In the genomic region with DNA sequence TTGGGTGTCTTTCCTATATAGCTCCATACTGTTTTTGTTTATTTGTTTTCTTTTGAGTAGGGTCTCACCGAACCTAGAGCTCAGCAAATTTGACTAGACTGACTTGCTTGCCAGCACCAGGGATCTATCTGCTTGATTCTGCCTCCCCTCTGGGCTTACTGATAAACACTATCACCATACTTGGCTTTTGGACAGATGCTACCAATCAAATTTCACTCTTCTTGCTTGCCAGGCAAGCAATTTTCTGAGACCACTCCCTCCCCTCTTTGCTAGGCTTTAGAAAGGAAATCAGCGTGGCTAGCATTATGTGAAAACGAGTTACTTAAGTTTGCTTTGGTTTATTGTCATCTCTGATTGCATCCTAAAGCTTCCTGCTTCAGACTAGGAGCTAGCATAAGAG, we compare ENCODE assay signal across 28 mouse cellular contexts.
DNase-seq lines count a peak whose midpoint lies in the region; ATAC-seq and TF ChIP-seq lines count a peak whose summit lies in the region.
"Had no signal": no experiment of that assay in that cellular context is flagged by ENCODE, and none has a peak within 500 bp of the region (broad histone marks: within the 10 kb centered on the region; RNA-seq: fewer than 3 reads in every experiment).

No protein-coding gene starts in this region.

- H3K36me3 ChIP-seq in lung, embryonic 14.5 days (ENCODE audit: insufficient read depth): no peaks in the 10 kb centered on the region
- H3K36me3 ChIP-seq in lung, embryonic 16.5 days (ENCODE audit: control insufficient read depth, insufficient read depth, low read length): no peaks in the 10 kb centered on the region
- H3K36me3 ChIP-seq in lung, postnatal 0 days (ENCODE audit: insufficient read depth, low read length): no peaks in the 10 kb centered on the region
- no peaks in the 10 kb centered on the region for H3K36me3 ChIP-seq in G1E (replicated peaks)
- H3K36me3 ChIP-seq in midbrain, embryonic 13.5 days: no peaks in the 10 kb centered on the region
- H3K36me3 ChIP-seq: embryonic facial prominence, embryonic 13.5 days; embryonic facial prominence, embryonic 15.5 days; forebrain, embryonic 10.5 days; forebrain, embryonic 12.5 days had no signal

- H3K9me3 ChIP-seq in lung, embryonic 14.5 days (ENCODE audit: low read depth, low read length): no peaks in the 10 kb centered on the region
- no peaks in the 10 kb centered on the region for H3K9me3 ChIP-seq in lung, embryonic 16.5 days (ENCODE audit: control insufficient read depth, low read length)
- no peaks in the 10 kb centered on the region for H3K9me3 ChIP-seq in lung, postnatal 0 days (ENCODE audit: low read length)
- no peaks in the 10 kb centered on the region for H3K9me3 ChIP-seq in G1E (replicated peaks)
- H3K9me3 ChIP-seq in midbrain, embryonic 13.5 days: no peaks in the 10 kb centered on the region
- H3K9me3 ChIP-seq: embryonic facial prominence, embryonic 13.5 days; embryonic facial prominence, embryonic 15.5 days; forebrain, embryonic 10.5 days; forebrain, embryonic 12.5 days had no signal

- no peak for ATAC-seq in lung, embryonic 14.5 days (ENCODE audit: insufficient read depth)
- no peak for ATAC-seq in lung, embryonic 16.5 days (ENCODE audit: low read depth)
- no peak for ATAC-seq in lung, postnatal 0 days
- ATAC-seq in G1E (ENCODE audit: extremely low read depth, insufficient number of reproducible peaks, low FRiP score, poor library complexity, severe bottlenecking): peak; percentile 64
- peak; percentile 61 for ATAC-seq in megakaryocyte-erythroid progenitor cell, adult 5-6 weeks (replicated peaks; ENCODE audit: low FRiP score, low TSS enrichment, poor library complexity, severe bottlenecking)
- ATAC-seq in frontal cortex, adult (ENCODE audit: low TSS enrichment): no peak
- no peak for ATAC-seq in midbrain, embryonic 13.5 days
- ATAC-seq: CD4-positive, CD25-positive, alpha-beta regulatory T cell, adult 4 months; forebrain, embryonic 14.5 days; forebrain, embryonic 16.5 days had no signal

- 41% methylated on average over 3 of the region's 3 CpGs for WGBS in lung, embryonic 14.5 days
- WGBS in lung, embryonic 16.5 days: 36% methylated on average over 3 of the region's 3 CpGs
- WGBS in lung, postnatal 0 days: 28% methylated on average over 3 of the region's 3 CpGs
- 70% methylated on average over 3 of the region's 3 CpGs for WGBS in midbrain, embryonic 13.5 days

- peaks cover 2% of the 10 kb centered on the region; the same call in 1 of the 2 replicates for H3K4me1 ChIP-seq in lung, embryonic 14.5 days (ENCODE audit: insufficient read depth)
- peaks cover 5% of the 10 kb centered on the region for H3K4me1 ChIP-seq in lung, embryonic 16.5 days (replicated peaks; ENCODE audit: control insufficient read depth, insufficient read depth, low read length)
- no peaks in the 10 kb centered on the region for H3K4me1 ChIP-seq in lung, postnatal 0 days (ENCODE audit: insufficient read depth, low read depth, low read length)
- H3K4me1 ChIP-seq in G1E (ENCODE audit: insufficient read depth, low read depth, low read length): peaks cover 6% of the 10 kb centered on the region
- peaks cover 14% of the 10 kb centered on the region for H3K4me1 ChIP-seq in midbrain, embryonic 13.5 days (replicated peaks)

- H3K4me3 ChIP-seq in lung, embryonic 14.5 days (ENCODE audit: low read depth, low read length): no peak overlapping the region
- no peak overlapping the region for H3K4me3 ChIP-seq in lung, embryonic 16.5 days (ENCODE audit: low read length)
- no peak overlapping the region for H3K4me3 ChIP-seq in lung, postnatal 0 days (ENCODE audit: low read depth, low read length)
- H3K4me3 ChIP-seq in G1E (ENCODE audit: low read depth, low read length): no peak overlapping the region
- no peak overlapping the region for H3K4me3 ChIP-seq in midbrain, embryonic 13.5 days (replicated peaks)
- H3K4me3 ChIP-seq: embryonic facial prominence, embryonic 13.5 days; embryonic facial prominence, embryonic 15.5 days; erythroblast, embryonic 14.5 days; forebrain, embryonic 10.5 days; forebrain, embryonic 12.5 days had no signal

- TF ChIP-seq EP300 in lung, postnatal 0 days (IDR thresholded peaks at IDR 0.05): no peak

- peak overlapping the region; percentile 21; the same call in 1 of the 2 replicates for H3K27ac ChIP-seq in lung, embryonic 14.5 days (ENCODE audit: low read depth)
- H3K27ac ChIP-seq in lung, embryonic 16.5 days (ENCODE audit: low read length): peak overlapping the region; percentile 41
- H3K27ac ChIP-seq in lung, postnatal 0 days (ENCODE audit: low read length): no peak overlapping the region
- no peak overlapping the region for H3K27ac ChIP-seq in midbrain, embryonic 13.5 days
- H3K27ac ChIP-seq: embryonic facial prominence, embryonic 13.5 days; embryonic facial prominence, embryonic 15.5 days; forebrain, embryonic 10.5 days; forebrain, embryonic 12.5 days had no signal

- no peak overlapping the region for H3K9ac ChIP-seq in lung, embryonic 14.5 days
- H3K9ac ChIP-seq in lung, embryonic 16.5 days (ENCODE audit: low read length): no peak overlapping the region
- H3K9ac ChIP-seq in lung, postnatal 0 days (replicated peaks; ENCODE audit: low read depth): no peak overlapping the region
- H3K9ac ChIP-seq in midbrain, embryonic 13.5 days (replicated peaks): no peak overlapping the region
- H3K9ac ChIP-seq: embryonic facial prominence, embryonic 13.5 days; embryonic facial prominence, embryonic 15.5 days; forebrain, embryonic 12.5 days had no signal

- H3K4me2 ChIP-seq in lung, embryonic 14.5 days: no peak overlapping the region
- H3K4me2 ChIP-seq in lung, embryonic 16.5 days (ENCODE audit: low read depth, low read length): no peak overlapping the region
- H3K4me2 ChIP-seq in lung, postnatal 0 days (replicated peaks; ENCODE audit: low read depth, low read length): no peak overlapping the region
- no peak overlapping the region for H3K4me2 ChIP-seq in midbrain, embryonic 13.5 days (replicated peaks)
- H3K4me2 ChIP-seq: embryonic facial prominence, embryonic 13.5 days; embryonic facial prominence, embryonic 15.5 days; forebrain, embryonic 12.5 days had no signal

- TF ChIP-seq CTCF in lung, embryonic 14.5 days (IDR thresholded peaks at IDR 0.05; ENCODE audit: low read depth): no peak
- TF ChIP-seq CTCF in lung, postnatal 0 days (IDR thresholded peaks at IDR 0.05): no peak
- no peak for TF ChIP-seq CTCF in G1E (IDR thresholded peaks at IDR 0.05; ENCODE audit: low read depth, low read length)

- DNase-seq in lung, embryonic 14.5 days: peak; percentile 77
- no peak for DNase-seq in lung, postnatal 14 days
- DNase-seq in lung, postnatal 0 days (ENCODE audit: low spot score): no peak
- no peak for DNase-seq in G1E (ENCODE audit: low spot score)
- DNase-seq: adrenal gland, adult 2 months; adrenal gland, postnatal 10 days; adrenal gland, postnatal 25 days; B cell, adult 2 months; cerebellum, adult 11 months; cerebellum, adult 18-20 months; cerebellum, adult 8-10 months; cerebellum, adult 9-11 months; cerebellum, postnatal 14 days; cerebellum, postnatal 36 days; embryo, embryonic 11 days had no signal

- H3K27me3 ChIP-seq in lung, embryonic 14.5 days (ENCODE audit: insufficient read depth, low read length): no peaks in the 10 kb centered on the region
- H3K27me3 ChIP-seq in lung, embryonic 16.5 days (ENCODE audit: control insufficient read depth, insufficient read depth, low read depth, low read length): no peaks in the 10 kb centered on the region
- no peaks in the 10 kb centered on the region for H3K27me3 ChIP-seq in lung, postnatal 0 days (replicated peaks; ENCODE audit: insufficient read depth, low read length)
- H3K27me3 ChIP-seq in G1E (ENCODE audit: insufficient read depth, low read length): peaks cover 17% of the 10 kb centered on the region
- no peaks in the 10 kb centered on the region for H3K27me3 ChIP-seq in midbrain, embryonic 13.5 days
- H3K27me3 ChIP-seq: CH12.LX; embryonic facial prominence, embryonic 13.5 days; embryonic facial prominence, embryonic 15.5 days; forebrain, embryonic 12.5 days had no signal

Comparison
In these comparisons a context has a peak if more than half of its experiments do, and no peak if none do; other contexts are left out.
1. H3K27ac ChIP-seq: peak in lung, embryonic 14.5 days (single experiment) and lung, embryonic 16.5 days (single experiment); none in lung, postnatal 0 days (single experiment) and midbrain, embryonic 13.5 days (single experiment).
2. ATAC-seq: peak in G1E (single experiment) and megakaryocyte-erythroid progenitor cell, adult 5-6 weeks (single experiment); none in lung, embryonic 14.5 days (single experiment), lung, embryonic 16.5 days (single experiment), lung, postnatal 0 days (single experiment), frontal cortex, adult (single experiment) and midbrain, embryonic 13.5 days (single experiment).